Mouse (Mus musculus): ENCODE measurements around the gene Cxcl17.
A peak's percentile ranks its signal among the peaks of the same experiment; 100 is the strongest.
"Not testable (repeated sequence)": the region's sequence is repeated elsewhere in the genome, so short reads cannot be mapped to it uniquely, and the experiment has no call there.

Gene Cxcl17

GRCm38 (mm10) chr7:25424429-25424828 lies 11.7 kb upstream of the Cxcl17 start:
- DNase-seq (ENCODE audit: low spot score): peak; percentile 85

DNA sequence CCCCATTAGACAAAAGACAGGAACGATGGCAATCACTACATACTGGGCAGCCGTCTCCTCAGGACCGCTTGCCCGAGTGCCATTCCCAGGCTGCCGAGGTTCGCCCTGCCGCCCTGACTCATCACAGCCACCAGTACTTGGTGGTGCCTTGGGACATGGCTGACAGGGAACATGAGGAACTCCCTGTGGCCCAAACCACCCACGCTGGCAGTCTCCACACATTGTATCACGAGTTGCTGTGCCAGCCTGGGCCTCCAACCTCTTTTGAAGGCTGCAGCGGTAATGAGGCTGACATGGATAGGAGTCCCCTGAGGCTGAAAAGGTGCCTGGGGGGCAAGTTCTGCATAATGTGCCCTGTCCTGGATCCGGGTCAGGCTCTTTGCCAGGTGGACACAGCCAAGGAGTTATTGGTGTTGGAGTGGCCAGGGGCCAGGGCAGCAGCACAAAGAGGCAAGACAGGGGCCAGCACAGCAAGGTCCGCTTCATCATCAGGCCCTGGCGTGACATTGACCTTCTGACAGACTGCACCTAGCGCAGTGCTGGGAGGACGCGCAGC lies 9.7 kb upstream of the Cxcl17 start:
- DNase-seq (ENCODE audit: low spot score): no peak

- DNase-seq (ENCODE audit: low spot score): no peak
These were observed 7.3 kb upstream of the Cxcl17 start for GRCm38 (mm10) chr7:25419943-25420342.

- DNase-seq (ENCODE audit: low spot score): no peak
These were observed 6.8 kb upstream of the Cxcl17 start for GRCm38 (mm10) chr7:25419536-25419935.

- no peak for DNase-seq (ENCODE audit: low spot score)
These were observed 4.9 kb upstream of the Cxcl17 start for GRCm38 (mm10) chr7:25417597-25417996.

DNA sequence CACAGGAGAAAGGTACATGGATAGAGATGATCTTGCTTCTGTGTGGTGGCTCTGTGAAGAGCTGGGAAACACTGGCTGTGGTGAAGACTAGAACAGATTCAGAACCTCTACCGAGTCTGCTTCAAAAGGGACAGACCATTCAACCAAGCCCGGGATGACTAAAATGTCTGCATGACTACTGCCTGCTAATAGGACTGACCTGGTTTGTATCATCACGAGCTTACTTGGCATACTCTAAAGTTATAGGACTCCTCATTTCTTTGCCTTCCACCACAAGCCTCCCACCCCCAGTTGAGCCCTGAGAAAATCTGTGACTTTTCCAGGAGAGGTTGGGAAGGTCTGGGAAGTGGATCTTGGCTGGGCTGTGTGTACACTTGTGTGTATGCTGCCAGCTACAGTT lies 825 bp downstream of the Cxcl17 start:
- DNase-seq (ENCODE audit: low spot score): no peak

DNA sequence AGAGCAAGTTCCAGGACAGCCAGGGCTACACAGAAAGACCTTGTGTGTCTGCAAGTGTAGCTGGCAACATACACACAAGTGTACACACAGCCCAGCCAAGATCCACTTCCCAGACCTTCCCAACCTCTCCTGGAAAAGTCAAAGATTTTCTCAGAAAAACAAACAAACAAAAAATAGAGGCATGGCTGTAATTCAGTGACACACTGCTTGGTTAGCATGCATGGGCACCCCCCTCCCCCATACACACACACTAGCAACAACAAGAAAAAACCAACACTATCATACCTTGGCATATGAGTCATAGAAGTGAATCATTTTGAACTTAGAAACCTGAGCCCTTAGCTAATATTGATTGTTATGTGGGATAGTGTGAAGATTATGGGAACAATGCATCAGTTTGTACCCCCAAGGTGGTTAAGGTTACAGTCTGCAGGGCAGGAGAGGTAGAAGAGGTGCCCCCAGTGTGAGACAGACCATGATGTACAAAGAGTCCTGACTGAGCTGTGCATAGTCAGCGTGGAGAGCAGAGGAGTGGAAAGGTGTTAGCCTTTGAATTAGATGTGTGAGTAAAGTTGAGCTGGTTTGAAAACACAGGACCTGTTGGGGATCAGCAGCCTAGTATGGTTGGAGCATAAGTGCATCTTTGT lies 1.6 kb downstream of the Cxcl17 start:
- DNase-seq (ENCODE audit: low spot score): no peak

DNA sequence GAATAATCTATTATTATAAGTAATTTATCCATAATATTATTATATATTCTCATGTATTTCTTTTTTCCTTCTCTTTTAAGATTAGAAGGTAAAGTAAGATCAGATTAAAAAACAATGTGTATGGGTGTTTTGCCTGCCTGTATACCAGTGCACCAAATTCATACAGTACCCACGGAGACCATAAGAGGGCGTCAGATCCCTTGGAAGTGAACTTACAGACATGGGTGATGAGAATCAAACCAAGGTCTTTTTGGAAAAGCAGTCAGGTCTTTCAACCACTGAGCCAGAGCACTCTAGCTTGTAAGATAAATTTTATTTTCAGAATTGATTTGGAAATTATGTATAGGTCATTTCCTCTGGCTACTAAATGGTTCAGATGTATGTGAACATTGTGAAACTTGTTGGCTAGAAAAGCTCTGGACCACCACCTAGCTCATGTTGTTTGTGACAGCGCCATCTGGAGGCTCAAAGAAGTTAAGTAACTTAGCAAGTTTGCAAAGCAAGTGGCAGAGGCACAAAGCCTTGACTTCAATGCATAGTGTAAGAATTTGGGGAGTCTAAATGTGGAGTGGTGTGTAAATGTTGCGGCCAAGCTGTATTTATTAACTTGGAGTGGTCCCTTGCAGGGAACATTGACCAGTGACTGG lies 3.4 kb downstream of the Cxcl17 start:
- DNase-seq (ENCODE audit: low spot score): no peak

DNA sequence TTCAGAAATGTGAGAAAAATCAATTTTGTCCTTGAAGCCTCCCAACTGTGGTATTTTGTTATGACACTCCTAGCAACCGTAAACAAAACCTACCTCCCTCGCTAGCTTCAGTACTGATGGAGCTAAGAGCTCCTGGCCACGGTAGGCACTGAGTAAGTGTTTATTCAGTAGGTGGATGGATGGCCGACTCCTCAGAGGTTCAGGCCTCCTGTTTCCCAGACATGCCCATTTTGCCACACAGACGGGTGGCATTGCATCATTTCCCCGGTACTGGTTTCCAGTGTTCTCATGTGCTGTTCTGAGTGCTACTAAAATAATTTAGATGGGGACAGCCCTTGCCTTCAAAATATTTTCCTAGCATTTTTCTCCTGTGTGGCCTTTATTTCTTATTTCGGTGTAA lies 6.2 kb downstream of the Cxcl17 start:
- no peak for DNase-seq (ENCODE audit: low spot score)

GRCm38 (mm10) chr7:25402671-25403101 lies 10.0 kb downstream of the Cxcl17 start:
- peak; percentile 54 for DNase-seq (ENCODE audit: low spot score)

- DNase-seq (ENCODE audit: low spot score): no peak
These were observed 10.7 kb downstream of the Cxcl17 start for GRCm38 (mm10) chr7:25401986-25402385.

- DNase-seq (ENCODE audit: low spot score): no peak
These were observed 11.1 kb downstream of the Cxcl17 start for GRCm38 (mm10) chr7:25401551-25401950.

DNA sequence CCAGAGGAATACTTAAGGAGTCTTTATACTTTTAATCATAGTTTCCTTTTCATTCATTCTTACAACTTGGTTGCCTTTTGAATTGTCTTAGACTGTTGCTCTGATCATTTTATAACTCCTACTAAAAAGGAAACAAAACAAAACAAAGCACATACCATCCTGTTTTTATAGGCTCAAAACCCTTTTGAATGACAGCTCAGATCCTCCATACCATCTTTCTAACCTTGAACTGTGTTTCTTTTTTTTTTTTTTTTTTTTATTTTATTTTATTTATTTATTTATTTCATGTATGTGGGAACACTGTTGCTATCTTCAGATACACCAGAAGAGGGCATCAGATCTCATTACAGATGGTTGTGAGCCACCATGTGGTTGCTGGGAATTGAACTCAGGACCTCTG lies 13.7 kb downstream of the Cxcl17 start:
- DNase-seq (ENCODE audit: low spot score): not testable (repeated sequence)

DNA sequence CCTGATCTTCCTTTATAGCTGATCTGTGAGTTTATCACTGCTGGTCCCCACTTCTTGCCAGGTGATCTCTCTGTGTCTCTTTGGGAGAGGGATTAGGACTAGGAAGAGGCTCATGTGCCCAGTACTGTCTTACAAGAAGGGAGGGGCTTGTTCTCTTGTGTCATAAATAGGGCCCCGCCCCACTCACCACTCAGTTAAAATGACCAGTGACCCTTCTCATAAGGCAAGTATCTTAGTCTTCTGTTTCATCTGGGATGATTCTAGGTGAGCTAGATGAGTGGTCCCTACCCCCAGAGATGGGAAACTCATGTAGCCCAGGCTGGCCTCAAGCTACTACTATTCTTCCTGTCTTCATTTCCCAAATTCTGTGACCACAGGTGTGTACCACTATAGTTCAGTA lies 14.1 kb downstream of the Cxcl17 start, which contains the start of gene Lipe:
TSS of gene Lipe (minus strand) at position 101 of the 400 bp plus-strand sequence.
- DNase-seq (ENCODE audit: low spot score): no peak

DNA sequence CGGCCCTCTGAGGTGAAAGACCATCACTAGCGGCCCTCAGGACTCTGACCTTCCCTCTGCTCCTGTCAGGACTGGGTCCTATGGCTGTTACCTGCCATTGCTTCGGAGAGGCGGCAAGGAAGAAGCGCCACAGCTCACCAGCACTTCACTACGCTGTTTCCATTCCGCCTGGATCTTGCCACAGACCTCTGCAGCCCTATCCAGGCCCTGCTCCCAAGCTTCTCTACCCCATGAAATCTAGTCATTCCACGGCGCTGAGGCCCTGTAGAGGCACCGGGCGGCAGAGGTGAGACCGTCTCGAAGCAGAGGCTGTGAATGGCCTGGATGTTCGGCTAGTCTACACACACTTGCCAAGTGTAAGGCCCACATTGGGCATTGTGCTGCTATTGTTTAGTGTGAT lies 16.1 kb downstream of the Cxcl17 start:
- DNase-seq (ENCODE audit: low spot score): no peak

DNA sequence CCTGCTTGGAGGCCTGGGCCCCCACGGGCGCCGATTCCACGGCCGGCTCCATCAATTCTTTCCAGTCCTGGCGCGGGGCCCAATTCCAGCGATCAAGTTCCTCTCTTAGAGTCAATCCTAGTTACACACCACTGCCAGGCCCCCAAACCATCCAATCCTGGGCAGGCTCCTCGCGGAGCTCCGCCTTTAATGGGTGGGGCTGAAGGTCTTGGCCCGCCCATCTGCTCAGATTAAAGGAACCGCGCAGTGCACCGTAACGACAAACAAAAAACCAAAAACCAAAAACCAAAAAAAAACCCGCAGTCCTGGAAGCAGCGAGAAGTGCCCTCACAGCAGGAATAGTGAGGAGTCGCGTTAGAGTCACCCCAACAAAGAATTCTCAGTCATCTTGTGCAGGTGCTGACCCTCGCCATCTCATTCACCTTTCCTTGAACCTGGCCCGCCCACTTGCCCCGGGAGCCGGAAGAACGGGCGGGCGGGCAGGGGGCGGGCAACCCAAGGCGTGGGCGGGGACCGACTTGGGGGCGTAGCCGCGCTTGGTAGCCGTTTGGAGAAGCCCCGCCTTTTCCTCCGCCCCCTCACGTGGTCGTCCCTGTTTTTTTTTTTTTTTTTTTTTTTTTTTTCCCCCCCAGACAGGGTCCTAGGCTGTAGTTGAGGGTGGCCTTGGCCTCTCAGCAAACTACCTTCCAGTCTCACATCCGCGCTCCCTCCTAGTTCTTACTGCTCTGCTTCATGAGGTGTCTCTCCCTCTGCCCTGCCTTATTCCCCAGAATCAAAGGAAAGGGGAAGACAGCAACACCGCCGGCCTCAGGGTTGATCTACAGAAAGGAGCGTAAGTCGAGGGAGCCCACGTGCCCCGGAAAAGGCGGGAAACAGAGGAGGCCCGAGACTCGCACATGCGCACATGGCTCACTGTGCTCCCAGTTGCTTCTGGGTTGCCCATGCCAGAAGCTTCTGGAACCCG lies 16.8 kb downstream of the Cxcl17 start:
- peak; percentile 94 for DNase-seq (ENCODE audit: low spot score)

DNA sequence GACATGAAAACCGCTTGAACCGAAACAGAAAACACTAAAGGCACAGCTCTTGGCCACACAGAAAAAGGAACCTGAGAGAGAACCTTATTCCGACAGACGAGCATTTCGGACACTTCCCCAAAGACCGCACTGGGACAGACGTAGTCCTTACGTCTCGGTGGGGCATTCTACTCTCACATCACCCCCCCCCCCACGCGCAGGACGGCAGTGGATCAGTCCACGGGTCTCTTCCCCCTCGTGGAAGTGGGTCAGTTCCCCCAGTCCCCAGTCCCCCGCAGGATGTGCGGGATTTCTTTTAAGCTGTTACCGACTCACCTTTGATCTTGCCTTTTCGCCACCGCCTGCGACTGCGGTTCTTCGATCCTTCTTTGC lies 17.5 kb downstream of the Cxcl17 start:
- no peak for DNase-seq (ENCODE audit: low spot score)

GRCm38 (mm10) chr7:25394754-25395153 lies 17.9 kb downstream of the Cxcl17 start:
- DNase-seq (ENCODE audit: low spot score): no peak

DNA sequence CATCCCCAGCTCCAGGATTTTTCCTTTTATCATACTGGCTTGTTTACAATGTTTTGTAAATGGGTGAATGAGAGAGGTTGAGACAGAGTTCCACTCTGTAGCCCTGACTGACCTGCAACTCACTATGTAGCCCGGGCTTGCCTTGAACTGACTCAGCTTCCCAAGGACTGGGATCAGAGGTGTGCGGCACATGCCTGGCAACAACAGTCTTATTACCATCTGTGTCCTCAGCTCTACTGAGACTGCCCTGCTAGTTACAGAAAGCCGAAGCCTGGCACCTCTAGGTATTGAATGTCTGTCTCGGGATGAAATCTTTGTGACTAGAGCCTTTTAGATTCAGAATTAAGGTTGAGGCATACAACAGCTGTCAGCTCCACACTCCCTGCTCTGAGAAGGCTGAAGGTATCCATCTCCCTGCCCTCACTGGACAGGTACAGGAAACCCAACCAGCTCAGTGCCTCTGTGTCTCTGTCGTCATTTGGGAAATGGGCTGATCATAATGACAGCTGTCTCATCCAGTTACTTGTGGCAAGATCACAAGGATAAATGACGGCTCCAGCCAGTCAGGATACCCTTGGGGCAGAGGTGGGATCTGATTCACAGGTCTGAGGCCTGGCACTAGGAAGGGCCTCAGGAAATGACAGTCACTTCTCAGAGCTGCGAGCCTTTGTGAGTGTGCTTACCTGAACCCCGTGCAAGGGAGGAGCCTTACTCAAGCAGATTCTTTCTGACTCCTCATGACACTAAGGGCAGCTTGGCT lies 19.1 kb downstream of the Cxcl17 start:
- DNase-seq (ENCODE audit: low spot score): no peak

- DNase-seq (ENCODE audit: low spot score): no peak
These were observed 19.8 kb downstream of the Cxcl17 start for GRCm38 (mm10) chr7:25392851-25393250.

- DNase-seq (ENCODE audit: low spot score): no peak
These were observed 20.7 kb downstream of the Cxcl17 start for GRCm38 (mm10) chr7:25391856-25392453.
